Mouse (Mus musculus) retina, adult 2 months (tissue): Measurements from ENCODE around the gene Znrd1.

Experiments
- DNase-seq: peaks from one replicate; pipeline ENCODE4 v3.0.0-alpha.2; 2012; ENCODE audit warnings: low read depth, low spot score

Gene Znrd1

GRCm38 (mm10) chr17:36971172-36971850, 13.0 kb upstream of the Znrd1 start:
- DNase-seq, result no peak

- no peak for DNase-seq
These were observed 12.0 kb upstream of the Znrd1 start for GRCm38 (mm10) chr17:36970316-36970890.

GRCm38 (mm10) chr17:36966875-36967274, 8.5 kb upstream of the Znrd1 start:
- no peak for DNase-seq

GRCm38 (mm10) chr17:36961125-36961524, 2.8 kb upstream of the Znrd1 start:
- no peak for DNase-seq

GRCm38 (mm10) chr17:36958884-36959283, 525 bp upstream of the Znrd1 start:
- DNase-seq, result no peak

- DNase-seq, result no peak
These were observed 5.3 kb downstream of the Znrd1 start for GRCm38 (mm10) chr17:36953062-36953461.

GRCm38 (mm10) chr17:36952631-36953030, 5.7 kb downstream of the Znrd1 start:
- DNase-seq, result no peak

GRCm38 (mm10) chr17:36950981-36951947, 7.1 kb downstream of the Znrd1 start, which contains the start of gene Ppp1r11:
Gene Ppp1r11, minus strand, starts transcription at chr17:36951741.
- DNase-seq, result peak; percentile 99

GRCm38 (mm10) chr17:36949265-36949664, 9.1 kb downstream of the Znrd1 start:
- no peak for DNase-seq

GRCm38 (mm10) chr17:36948286-36948685, 10.1 kb downstream of the Znrd1 start:
- DNase-seq, result no peak

- no peak for DNase-seq
These were observed 11.1 kb downstream of the Znrd1 start for GRCm38 (mm10) chr17:36947051-36947819.

GRCm38 (mm10) chr17:36944121-36944775, 14.1 kb downstream of the Znrd1 start:
- DNase-seq, result no peak

- DNase-seq, result no peak
These were observed 14.7 kb downstream of the Znrd1 start for GRCm38 (mm10) chr17:36943691-36944090.

GRCm38 (mm10) chr17:36942791-36943471, 15.4 kb downstream of the Znrd1 start, which contains the start of gene Rnf39:
Gene Rnf39, plus strand, starts transcription at chr17:36942918.
- no peak for DNase-seq

GRCm38 (mm10) chr17:36942391-36942790, 16.0 kb downstream of the Znrd1 start:
- DNase-seq, result no peak

- DNase-seq, result no peak
These were observed 20.3 kb downstream of the Znrd1 start for GRCm38 (mm10) chr17:36938056-36938455.

GRCm38 (mm10) chr17:36931806-36932205, 26.6 kb downstream of the Znrd1 start:
- no peak for DNase-seq

- no peak for DNase-seq
These were observed 27.2 kb downstream of the Znrd1 start for GRCm38 (mm10) chr17:36931130-36931529.

GRCm38 (mm10) chr17:36930233-36930632, 28.1 kb downstream of the Znrd1 start:
- DNase-seq, result no peak

- no peak for DNase-seq
These were observed 29.0 kb downstream of the Znrd1 start for GRCm38 (mm10) chr17:36929236-36929932.
